Mouse (Mus musculus) cerebellum, adult 9-11 months (tissue): ENCODE measurements around the gene Zfp74.
A peak's percentile ranks its signal among the peaks of the same experiment; 100 is the strongest.

Experiments
- DNase-seq: peaks from one replicate; pipeline ENCODE4 v3.0.0; 2022

Gene Zfp74

DNA sequence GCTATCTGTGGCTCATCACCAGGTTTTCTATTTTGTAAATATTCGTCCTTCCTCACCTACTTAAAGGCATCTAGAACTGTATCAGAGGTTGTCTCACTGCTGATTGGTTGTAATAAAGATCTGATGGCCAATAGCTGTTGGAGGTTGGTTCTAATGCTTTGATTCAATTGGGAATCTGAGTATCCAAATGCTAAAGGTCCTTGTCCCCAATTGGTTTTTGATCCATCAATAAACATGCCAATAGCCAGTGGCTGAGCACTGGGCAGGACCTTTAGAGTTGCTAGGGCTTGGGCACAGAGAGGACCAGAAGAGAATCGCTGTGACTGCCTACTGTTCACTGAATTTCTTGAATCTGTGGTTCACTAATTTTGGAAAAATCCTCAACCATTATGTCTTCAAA lies 10.2 kb downstream of the Zfp74 start:
- DNase-seq: no peak

DNA sequence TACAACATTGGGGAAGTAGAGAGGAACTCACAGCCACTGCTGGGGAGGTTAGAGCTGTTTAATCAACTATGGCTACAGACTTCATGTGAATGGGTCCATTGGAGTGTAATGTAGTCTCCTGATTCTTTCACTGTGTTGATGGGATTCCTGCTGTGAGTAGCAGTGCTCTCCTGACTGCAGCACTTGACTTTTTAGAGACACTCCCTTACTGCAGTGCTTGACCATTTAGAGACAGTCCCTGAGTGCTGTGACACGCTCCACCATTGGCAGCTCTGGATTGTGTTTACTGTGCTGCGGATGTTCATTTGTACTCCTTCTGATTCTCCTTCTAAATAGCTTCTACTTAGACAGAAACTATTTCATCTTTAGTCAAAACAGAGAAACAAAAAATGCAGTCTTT lies 11.1 kb downstream of the Zfp74 start:
- no peak for DNase-seq

- no peak for DNase-seq
Measured at GRCm38 (mm10) chr7:29941027-29941426, 12.9 kb downstream of the Zfp74 start.

GRCm38 (mm10) chr7:29938856-29939255 lies 15.0 kb downstream of the Zfp74 start:
- DNase-seq: no peak

DNA sequence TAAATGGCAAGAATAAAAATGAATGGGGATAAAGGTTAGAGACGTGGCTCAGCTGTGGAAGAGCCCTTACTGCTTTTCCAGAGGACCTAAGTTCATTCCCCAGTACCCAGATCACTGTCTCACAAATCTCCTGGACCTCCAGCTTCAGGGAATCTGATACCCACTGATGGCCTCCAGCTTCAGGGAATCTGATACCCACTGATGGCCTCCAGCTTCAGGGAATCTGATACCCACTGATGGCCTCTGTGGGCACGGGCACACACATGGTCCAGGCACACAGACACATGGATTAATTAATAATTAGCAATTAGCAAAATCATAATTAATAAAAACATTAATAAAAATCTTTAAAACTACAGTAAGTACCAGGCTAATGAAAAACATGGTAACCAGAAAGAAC lies 31.1 kb downstream of the Zfp74 start:
- no peak for DNase-seq

DNA sequence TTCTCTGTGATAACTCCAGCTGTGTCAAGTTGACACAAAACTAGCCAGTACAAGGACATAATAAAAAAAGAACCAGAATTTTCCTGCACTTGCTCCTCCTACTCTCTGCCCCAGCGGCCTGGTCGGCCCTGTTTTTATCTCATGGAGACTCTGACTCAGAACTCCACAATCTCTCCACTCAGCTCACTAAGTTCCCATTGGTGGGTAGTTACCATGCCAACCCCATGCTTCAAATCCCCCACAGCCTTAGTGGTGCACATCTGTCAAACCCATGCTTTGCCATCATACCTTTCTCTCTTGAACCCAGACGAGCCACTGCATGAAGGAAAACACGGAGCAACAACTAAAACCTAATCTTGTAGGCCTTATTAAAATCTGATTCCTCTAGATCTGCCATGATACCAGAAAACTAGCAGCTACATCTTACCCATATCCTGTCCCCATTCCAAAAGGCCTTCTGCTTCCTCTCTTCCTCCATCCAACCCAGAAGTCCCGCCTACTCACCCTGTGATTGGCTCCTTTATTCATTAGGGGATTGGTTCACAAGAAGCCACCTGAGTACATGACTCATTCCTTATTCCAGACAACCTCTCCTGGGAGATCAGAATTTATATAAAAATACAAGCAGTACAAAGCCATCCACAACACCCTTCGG lies 32.3 kb downstream of the Zfp74 start:
- DNase-seq: no peak

GRCm38 (mm10) chr7:29918062-29918453 lies 35.8 kb downstream of the Zfp74 start:
- DNase-seq: no peak

DNA sequence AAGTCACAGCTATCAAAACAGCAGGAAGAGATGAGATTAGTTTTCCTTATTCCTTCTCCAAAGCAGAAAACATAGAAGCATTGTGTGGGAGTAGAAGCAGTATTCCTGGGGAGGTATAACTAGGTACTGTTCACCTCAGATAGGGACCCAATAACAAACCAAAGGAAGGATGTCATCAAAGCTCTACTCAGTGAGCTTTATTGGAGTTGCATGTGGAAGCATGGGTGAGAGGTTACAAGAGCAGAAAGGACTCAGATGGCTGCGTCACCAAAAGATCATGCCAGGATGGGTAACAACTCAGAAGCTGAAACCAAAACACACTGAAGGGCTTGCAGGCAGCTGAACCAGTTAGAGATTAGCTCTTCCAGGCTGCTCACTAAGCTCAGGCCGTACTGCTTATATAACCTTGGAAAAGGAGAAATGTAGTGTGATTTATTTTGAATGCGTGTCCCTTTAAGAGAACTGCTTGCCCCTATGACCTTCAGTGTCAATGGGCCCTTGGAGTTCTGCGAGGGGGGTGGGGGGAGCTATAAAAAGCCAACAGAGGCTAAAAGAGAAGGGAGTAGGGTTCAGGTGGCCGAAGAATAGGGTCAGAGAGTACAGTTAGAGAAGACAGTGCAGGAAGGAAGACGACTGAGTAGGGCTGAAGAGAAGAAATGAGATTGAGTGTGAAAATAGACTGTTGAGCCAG lies 36.4 kb downstream of the Zfp74 start:
- DNase-seq: no peak

- DNase-seq: no peak
Measured at GRCm38 (mm10) chr7:29912172-29912571, 41.7 kb downstream of the Zfp74 start.

- peak; percentile 30 for DNase-seq
Measured at GRCm38 (mm10) chr7:29910252-29910651, 43.6 kb downstream of the Zfp74 start.

- peak; percentile 82 for DNase-seq
Measured at GRCm38 (mm10) chr7:29908130-29908950, 45.5 kb downstream of the Zfp74 start, which contains the start of gene Zfp383. Gene Zfp383 (plus strand): TSS chr7:29908223.

DNA sequence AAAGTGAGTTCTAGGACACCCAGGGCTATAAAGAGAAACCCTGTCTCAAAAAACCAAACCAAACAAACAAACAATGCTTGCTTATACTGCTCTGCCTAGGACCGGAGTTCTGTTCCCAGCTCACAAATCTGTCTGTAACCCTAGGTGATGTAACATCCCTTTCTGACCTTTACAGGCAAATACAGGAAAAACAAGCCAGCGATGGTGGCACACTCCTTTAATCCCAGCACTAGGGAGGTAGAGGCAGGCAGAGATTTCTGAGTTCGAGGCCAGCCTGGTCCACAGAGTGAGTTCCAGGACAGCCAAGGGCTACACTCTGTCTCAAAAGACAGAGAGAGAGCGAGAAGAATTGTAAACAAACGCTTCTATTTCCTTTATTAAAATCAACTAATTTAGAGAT lies 46.7 kb downstream of the Zfp74 start:
- peak; percentile 31 for DNase-seq

DNA sequence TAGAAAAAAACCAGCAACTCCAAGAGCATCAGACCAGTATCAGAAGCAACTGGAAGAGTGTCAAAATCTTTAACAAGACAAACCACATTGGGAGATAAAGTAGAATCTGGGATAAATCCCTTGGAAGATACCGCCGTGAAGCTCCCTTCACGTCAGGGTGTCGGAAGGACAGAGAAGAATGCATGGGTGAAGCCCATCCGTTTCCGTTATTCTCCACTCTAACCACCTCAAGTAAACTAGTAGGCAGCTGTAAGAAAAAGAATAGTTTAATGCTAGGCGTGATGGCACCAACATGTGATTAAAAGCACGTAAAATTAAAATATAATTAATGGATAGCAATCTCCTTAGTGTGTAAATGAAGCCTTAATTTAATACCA lies 47.2 kb downstream of the Zfp74 start:
- peak; percentile 23 for DNase-seq

- DNase-seq: peak; percentile 87
Measured at GRCm38 (mm10) chr7:29905966-29906681, 47.8 kb downstream of the Zfp74 start, which contains the start of gene Zfp27. Gene Zfp27 (minus strand): TSS chr7:29906572.

DNA sequence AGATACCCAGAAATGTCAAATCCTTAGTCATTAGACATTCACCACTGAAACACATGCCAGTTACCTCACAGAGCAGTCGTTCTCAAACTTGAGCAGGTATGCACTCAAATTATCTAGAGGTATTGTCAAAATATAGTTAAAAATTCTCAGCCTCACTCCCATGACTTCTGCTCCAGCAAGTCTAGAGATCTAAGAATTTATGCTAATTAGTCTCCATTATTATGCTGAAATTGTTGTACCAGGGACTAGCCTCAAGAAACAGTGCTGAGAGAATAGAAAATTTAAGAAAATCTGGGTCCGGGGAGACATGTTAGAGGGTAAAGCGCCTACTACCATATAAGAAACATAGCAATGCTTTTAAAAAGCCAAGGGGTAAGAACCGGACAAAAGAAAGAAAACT lies 49.8 kb downstream of the Zfp74 start:
- no peak for DNase-seq

GRCm38 (mm10) chr7:29898351-29898750 lies 55.5 kb downstream of the Zfp74 start:
- DNase-seq: no peak

DNA sequence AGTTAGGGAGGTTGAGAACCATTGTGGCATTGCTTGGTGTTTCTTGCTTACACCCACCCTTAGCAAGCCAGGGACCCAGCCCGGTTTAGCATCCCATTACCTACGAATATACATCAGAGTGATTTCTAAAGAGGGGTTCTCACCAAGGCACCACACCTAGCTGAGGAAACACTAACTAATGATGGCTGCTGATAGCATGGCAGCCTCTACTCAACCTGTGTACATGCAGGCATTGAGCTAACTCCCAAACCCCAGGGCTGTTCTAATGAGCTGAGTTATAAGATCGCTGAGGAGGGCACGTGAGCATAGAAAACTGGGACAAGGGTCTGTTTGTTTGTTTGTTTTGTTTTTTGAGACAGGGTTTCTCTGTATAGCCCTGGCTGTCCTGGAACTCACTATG lies 61.1 kb downstream of the Zfp74 start:
- DNase-seq: no peak

DNA sequence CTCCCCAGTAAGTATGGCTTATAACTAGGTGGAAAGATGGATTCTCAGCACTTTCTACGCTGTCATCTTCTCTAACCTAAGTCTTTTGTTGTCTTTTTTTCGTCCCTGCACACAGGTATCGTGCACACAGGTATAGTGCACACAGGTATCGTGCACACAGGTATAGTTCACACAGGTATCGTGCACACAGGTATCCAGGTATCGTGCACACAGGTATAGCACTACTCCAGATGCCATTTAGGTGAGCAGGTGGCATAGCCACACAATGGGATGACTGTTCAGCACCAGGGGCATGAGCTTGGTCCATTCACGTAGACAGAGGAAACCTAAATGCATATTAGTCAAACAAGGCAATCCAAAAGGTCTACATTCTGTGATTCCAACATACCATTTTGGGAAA lies 63.4 kb downstream of the Zfp74 start:
- DNase-seq: no peak

DNA sequence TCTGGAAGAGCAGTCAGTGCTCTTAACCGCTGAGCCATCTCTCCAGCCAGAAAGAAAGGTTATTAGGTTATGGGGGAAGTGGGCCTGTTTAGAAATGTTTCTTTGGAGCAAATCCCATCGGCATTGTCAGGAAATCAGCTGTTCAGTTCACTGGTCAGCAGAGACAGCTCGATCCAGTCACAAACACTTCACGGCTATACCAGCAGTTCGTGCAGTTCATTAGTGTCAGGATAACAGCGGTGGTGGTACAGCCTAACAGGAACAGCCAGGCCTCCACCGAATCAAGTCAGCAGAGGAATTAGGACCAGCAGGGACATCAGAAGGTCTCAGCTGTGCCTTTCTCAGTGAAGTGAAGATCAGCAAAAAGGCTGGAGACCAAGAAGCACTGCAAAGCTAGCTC lies 73.0 kb downstream of the Zfp74 start:
- no peak for DNase-seq
